Mouse (Mus musculus): ENCODE measurements at regions not wholly inside any gene's neighbourhood (a gene's known extent, or its start where the extent isn't known, plus 50 kb on each side); places are given as distances from the start of the nearest gene placed in this dataset.

DNA sequence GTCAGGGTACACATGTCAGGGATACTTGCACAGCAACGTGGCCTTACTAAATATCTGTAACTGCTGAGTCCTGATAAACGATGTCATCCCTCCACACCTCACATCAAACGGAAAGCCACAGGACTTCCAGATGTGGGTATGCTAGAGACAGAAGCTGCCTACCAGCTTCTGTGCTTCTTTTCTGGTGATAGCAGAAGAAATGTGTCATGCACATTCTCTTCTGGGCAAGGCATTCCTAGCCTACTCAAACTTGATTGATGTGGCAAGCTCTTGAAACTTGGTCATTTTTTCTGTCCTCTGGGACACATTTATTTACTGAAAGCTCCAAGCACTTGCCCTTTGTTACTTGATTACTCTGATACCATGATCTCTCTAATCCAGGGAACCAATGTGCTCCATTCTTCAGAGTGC lies 282.8 kb upstream of the Gm9747 start:
- H3K9ac ChIP-seq (ENCODE audit: low read depth, low read length): no peak overlapping the region
- H3K4me2 ChIP-seq: no peak overlapping the region
- no peak for DNase-seq (ENCODE audit: low spot score)
- H3K4me1 ChIP-seq (replicated peaks; ENCODE audit: control insufficient read depth, insufficient read depth, low read length): no peaks in the 10 kb centered on the region
- H3K9me3 ChIP-seq (ENCODE audit: control insufficient read depth, low read length): no peaks in the 10 kb centered on the region
- H3K27ac ChIP-seq (ENCODE audit: low read depth, low read length): no peak overlapping the region
- 40% methylated on average over 3 of the region's 3 CpGs for WGBS
- H3K27me3 ChIP-seq (replicated peaks; ENCODE audit: control insufficient read depth, insufficient read depth, low read length): no peaks in the 10 kb centered on the region
- no peaks in the 10 kb centered on the region for H3K36me3 ChIP-seq (ENCODE audit: control insufficient read depth, insufficient read depth, low read length)
- H3K4me3 ChIP-seq (ENCODE audit: low read depth, low read length): no peak overlapping the region
- no peak for ATAC-seq (replicated peaks; ENCODE audit: low FRiP score)

DNA sequence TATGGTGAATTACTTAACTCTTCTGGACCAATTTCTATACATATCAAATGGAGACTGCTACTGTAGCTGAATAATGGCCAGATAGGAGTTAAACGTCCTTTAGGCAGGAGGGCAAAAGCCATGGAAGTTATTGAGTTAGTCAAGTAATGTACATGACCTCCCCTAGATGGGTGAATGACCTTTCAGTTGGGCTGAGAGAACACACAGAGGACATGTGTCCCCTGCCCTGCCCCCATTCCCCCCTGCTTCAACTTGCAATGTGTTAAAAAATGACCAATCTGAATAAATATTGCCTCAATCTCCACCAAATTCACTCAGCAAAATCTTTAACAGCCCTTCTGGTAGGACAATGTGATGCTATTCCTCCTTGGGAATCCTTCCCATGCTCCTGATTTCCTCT lies 282.1 kb upstream of the Gm9747 start:
- H3K27me3 ChIP-seq (replicated peaks; ENCODE audit: control insufficient read depth, insufficient read depth, low read length): no peaks in the 10 kb centered on the region
- no peak overlapping the region for H3K9ac ChIP-seq (ENCODE audit: low read depth, low read length)
- H3K4me2 ChIP-seq: no peak overlapping the region
- H3K9me3 ChIP-seq (ENCODE audit: control insufficient read depth, low read length): no peaks in the 10 kb centered on the region
- no peak overlapping the region for H3K4me3 ChIP-seq (ENCODE audit: low read depth, low read length)
- H3K4me1 ChIP-seq (replicated peaks; ENCODE audit: control insufficient read depth, insufficient read depth, low read length): no peaks in the 10 kb centered on the region
- ATAC-seq (replicated peaks; ENCODE audit: low FRiP score): no peak
- no peak overlapping the region for H3K27ac ChIP-seq (ENCODE audit: low read depth, low read length)
- WGBS: 67% methylated on average over 1 of the region's 1 CpGs
- DNase-seq (ENCODE audit: low spot score): no peak
- H3K36me3 ChIP-seq (ENCODE audit: control insufficient read depth, insufficient read depth, low read length): no peaks in the 10 kb centered on the region

DNA sequence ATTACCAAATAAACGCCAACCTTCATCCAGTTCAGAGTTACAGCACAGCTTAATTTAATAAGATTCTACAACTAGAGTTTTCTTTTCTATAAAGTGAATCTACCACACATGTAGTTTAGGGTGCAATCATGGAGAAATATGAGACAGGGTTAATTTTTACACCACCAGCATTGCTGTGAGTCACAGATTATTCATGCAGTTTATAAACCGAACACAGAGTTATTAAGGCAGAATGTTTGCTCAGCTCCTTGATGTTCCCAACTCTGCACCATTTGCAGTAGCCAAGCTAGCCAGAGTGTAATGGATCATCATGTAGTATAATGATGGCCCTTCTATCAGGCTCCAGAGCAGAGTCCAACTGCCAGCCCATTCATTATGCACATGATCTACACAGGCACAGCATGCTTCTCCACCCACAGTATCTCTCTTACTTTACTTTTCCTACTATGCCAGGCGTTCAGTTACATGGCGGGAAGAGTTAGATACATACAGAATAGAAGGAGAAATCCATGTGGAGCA lies 281.4 kb upstream of the Gm9747 start:
- 85% methylated on average over 4 of the region's 4 CpGs for WGBS
- H3K36me3 ChIP-seq (ENCODE audit: control insufficient read depth, insufficient read depth, low read length): no peaks in the 10 kb centered on the region
- ATAC-seq (replicated peaks; ENCODE audit: low FRiP score) (no peak), DNase-seq (ENCODE audit: low spot score) (no peak)
- H3K4me2 ChIP-seq: no peak overlapping the region
- H3K4me1 ChIP-seq (replicated peaks; ENCODE audit: control insufficient read depth, insufficient read depth, low read length): no peaks in the 10 kb centered on the region
- no peaks in the 10 kb centered on the region for H3K27me3 ChIP-seq (replicated peaks; ENCODE audit: control insufficient read depth, insufficient read depth, low read length)
- H3K27ac ChIP-seq (ENCODE audit: low read depth, low read length): no peak overlapping the region
- no peak overlapping the region for H3K4me3 ChIP-seq (ENCODE audit: low read depth, low read length)
- H3K9me3 ChIP-seq (ENCODE audit: control insufficient read depth, low read length): no peaks in the 10 kb centered on the region
- no peak overlapping the region for H3K9ac ChIP-seq (ENCODE audit: low read depth, low read length)

DNA sequence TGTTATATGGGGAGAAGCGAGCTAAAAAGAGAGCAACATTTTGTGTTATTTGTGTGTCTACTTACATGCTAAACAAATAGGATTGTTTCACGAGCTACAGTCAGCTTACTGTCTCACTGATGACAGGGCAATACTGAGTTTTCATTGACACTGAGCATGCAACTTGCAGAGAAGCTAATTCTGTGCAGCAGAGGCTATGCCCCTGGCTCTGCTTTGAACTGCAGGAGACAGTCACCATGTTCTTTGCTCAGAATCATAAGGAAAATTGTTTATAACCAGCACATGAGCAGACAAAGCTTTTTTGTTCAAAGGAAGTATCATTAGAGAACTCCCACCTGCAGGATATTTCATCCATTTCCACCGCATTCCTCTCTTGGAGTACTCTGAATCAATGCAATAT lies 280.8 kb upstream of the Gm9747 start:
- H3K27me3 ChIP-seq (replicated peaks; ENCODE audit: control insufficient read depth, insufficient read depth, low read length): no peaks in the 10 kb centered on the region
- H3K36me3 ChIP-seq (ENCODE audit: control insufficient read depth, insufficient read depth, low read length): no peaks in the 10 kb centered on the region
- H3K27ac ChIP-seq (ENCODE audit: low read depth, low read length): no peak overlapping the region
- ATAC-seq (replicated peaks; ENCODE audit: low FRiP score) (no peak), DNase-seq (ENCODE audit: low spot score) (no peak)
- H3K4me2 ChIP-seq: no peak overlapping the region
- 67% methylated on average over 3 of the region's 3 CpGs for WGBS
- H3K4me1 ChIP-seq (replicated peaks; ENCODE audit: control insufficient read depth, insufficient read depth, low read length): no peaks in the 10 kb centered on the region
- no peaks in the 10 kb centered on the region for H3K9me3 ChIP-seq (ENCODE audit: control insufficient read depth, low read length)
- H3K4me3 ChIP-seq (ENCODE audit: low read depth, low read length): no peak overlapping the region
- no peak overlapping the region for H3K9ac ChIP-seq (ENCODE audit: low read depth, low read length)

DNA sequence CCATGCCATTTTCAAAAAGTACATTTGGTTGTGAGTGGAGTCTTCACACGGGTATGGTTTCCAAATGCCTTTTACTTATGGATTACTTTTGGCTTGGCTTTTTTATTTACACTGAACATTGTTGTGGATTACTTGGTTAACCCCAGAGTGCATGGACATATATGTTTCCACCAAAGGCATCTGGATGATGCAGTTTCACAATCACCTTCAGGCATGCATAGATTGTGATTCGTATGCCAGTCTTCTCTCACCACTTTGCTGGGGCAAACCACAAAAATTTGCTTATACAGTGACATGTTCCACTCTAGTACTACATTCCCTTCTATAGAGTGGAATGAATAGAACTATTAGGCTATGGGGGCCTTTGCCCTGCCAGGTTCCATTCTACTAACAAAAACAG lies 278.4 kb upstream of the Gm9747 start:
- Histone ChIP-seq H3K27ac (ENCODE audit: low read depth, low read length) (no peak overlapping the region), H3K9ac (ENCODE audit: low read depth, low read length) (no peak overlapping the region), H3K4me1 (replicated peaks; ENCODE audit: control insufficient read depth, insufficient read depth, low read length) (no peaks in the 10 kb centered on the region), H3K4me2 (no peak overlapping the region), H3K9me3 (ENCODE audit: control insufficient read depth, low read length) (no peaks in the 10 kb centered on the region), H3K36me3 (ENCODE audit: control insufficient read depth, insufficient read depth, low read length) (no peaks in the 10 kb centered on the region), H3K27me3 (replicated peaks; ENCODE audit: control insufficient read depth, insufficient read depth, low read length) (no peaks in the 10 kb centered on the region), H3K4me3 (ENCODE audit: low read depth, low read length) (no peak overlapping the region)
- WGBS: 70% methylated on average over 2 of the region's 2 CpGs
- DNase-seq (ENCODE audit: low spot score) (no peak), ATAC-seq (replicated peaks; ENCODE audit: low FRiP score) (no peak)

DNA sequence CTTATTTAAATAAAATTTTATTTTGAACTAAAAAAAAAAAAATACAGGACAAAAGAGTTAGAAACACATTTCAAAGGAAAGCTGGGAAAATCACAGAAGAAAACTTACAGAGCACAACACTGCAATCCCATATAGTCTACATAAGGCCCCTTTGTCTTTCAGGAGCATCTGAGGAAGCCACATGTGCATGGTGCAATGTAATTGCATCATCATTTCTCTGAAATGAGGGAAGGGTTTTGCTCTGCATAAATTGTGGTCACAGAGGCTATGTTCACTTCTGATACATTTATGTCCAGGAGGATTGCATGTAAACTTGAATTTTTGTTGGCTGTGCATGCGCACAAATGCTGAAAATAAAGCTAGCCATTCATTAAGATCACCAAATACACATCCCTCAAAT lies 265.9 kb upstream of the Gm9747 start:
- DNase-seq (ENCODE audit: low spot score): no peak
- no peak overlapping the region for H3K4me2 ChIP-seq
- H3K9ac ChIP-seq (ENCODE audit: low read depth, low read length): no peak overlapping the region
- no peak overlapping the region for H3K4me3 ChIP-seq (ENCODE audit: low read depth, low read length)
- 84% methylated on average over 1 of the region's 1 CpGs for WGBS
- H3K9me3 ChIP-seq (ENCODE audit: control insufficient read depth, low read length): no peaks in the 10 kb centered on the region
- no peaks in the 10 kb centered on the region for H3K27me3 ChIP-seq (replicated peaks; ENCODE audit: control insufficient read depth, insufficient read depth, low read length)
- no peak for ATAC-seq (replicated peaks; ENCODE audit: low FRiP score)
- H3K4me1 ChIP-seq (replicated peaks; ENCODE audit: control insufficient read depth, insufficient read depth, low read length): no peaks in the 10 kb centered on the region
- no peak overlapping the region for H3K27ac ChIP-seq (ENCODE audit: low read depth, low read length)
- no peaks in the 10 kb centered on the region for H3K36me3 ChIP-seq (ENCODE audit: control insufficient read depth, insufficient read depth, low read length)

DNA sequence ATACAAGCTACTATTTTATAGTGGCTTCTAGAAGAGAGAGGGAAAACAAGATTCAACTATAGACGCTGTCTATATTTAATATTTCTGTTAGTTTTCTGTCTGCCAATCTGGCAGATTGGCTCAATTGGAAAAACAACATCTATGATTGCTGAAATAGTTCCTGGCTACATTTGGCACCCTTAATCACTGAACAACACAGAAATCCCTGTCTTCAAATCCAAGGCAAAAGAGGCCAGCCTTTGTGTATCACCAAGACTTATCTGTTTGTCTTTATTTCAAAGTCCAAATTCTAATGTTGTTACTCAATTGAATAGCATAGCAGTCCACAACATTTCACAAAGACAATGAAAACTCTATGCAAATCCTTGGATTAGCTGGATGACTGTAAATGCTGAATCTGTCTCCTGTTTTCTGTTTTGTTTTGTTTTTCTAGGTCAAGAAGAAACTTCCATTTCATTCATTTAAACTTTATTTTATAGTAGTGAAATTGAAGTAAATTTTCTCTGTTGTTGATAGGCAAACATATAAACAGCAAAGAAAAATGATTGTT lies 265.1 kb upstream of the Gm9747 start:
- no peak for ATAC-seq (replicated peaks; ENCODE audit: low FRiP score)
- Histone ChIP-seq H3K9me3 (ENCODE audit: control insufficient read depth, low read length) (no peaks in the 10 kb centered on the region), H3K36me3 (ENCODE audit: control insufficient read depth, insufficient read depth, low read length) (no peaks in the 10 kb centered on the region), H3K4me1 (replicated peaks; ENCODE audit: control insufficient read depth, insufficient read depth, low read length) (no peaks in the 10 kb centered on the region), H3K27me3 (replicated peaks; ENCODE audit: control insufficient read depth, insufficient read depth, low read length) (no peaks in the 10 kb centered on the region), H3K4me2 (no peak overlapping the region), H3K9ac (ENCODE audit: low read depth, low read length) (no peak overlapping the region), H3K27ac (ENCODE audit: low read depth, low read length) (no peak overlapping the region), H3K4me3 (ENCODE audit: low read depth, low read length) (no peak overlapping the region)
- no peak for DNase-seq (ENCODE audit: low spot score)
- WGBS: 91% methylated on average over 1 of the region's 1 CpGs

DNA sequence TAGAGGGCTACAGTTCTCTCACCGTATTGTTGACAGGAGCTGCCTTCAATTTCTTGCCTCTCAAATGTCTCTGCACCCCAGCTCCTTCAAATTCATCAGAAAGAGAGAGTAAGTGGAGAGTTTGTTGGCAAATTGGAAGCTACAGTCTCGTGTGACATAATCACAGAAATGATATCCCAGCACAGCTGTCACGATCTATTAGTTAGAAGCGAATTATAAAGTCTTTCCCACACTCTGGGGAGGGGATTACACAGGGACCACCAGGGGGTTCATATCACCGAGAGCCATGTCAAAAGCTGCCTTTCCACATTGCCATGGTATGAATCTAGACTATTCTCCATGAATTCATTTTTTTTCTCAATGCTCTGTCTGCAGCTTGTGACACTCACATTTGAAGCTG lies 260.3 kb upstream of the Gm9747 start:
- ATAC-seq (replicated peaks; ENCODE audit: low FRiP score) (no peak), DNase-seq (ENCODE audit: low spot score) (no peak)
- H3K4me1 ChIP-seq (replicated peaks; ENCODE audit: control insufficient read depth, insufficient read depth, low read length): no peaks in the 10 kb centered on the region
- no peaks in the 10 kb centered on the region for H3K36me3 ChIP-seq (ENCODE audit: control insufficient read depth, insufficient read depth, low read length)
- 73% methylated on average over 5 of the region's 5 CpGs for WGBS
- no peaks in the 10 kb centered on the region for H3K27me3 ChIP-seq (replicated peaks; ENCODE audit: control insufficient read depth, insufficient read depth, low read length)
- no peaks in the 10 kb centered on the region for H3K9me3 ChIP-seq (ENCODE audit: control insufficient read depth, low read length)
- no peak overlapping the region for H3K9ac ChIP-seq (ENCODE audit: low read depth, low read length)
- no peak overlapping the region for H3K4me2 ChIP-seq
- H3K4me3 ChIP-seq (ENCODE audit: low read depth, low read length): no peak overlapping the region
- no peak overlapping the region for H3K27ac ChIP-seq (ENCODE audit: low read depth, low read length)

DNA sequence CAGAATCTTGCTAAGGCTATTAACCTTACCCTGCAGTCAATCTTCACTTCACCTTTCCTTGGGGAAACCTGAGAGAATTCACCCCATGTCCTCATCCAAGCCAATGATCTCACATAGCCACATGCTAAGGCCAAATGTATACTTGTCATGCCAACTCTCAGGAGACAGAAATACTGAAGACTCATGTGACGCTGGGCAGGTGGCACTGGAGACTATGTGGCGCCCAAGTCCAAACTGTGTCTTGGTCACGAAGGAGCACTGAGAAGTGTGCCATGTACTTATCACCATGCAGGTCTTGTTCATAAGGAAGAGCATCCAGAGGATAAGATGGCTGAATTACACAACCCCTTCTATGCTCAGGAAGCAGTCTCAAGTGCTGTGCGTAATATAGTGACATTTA lies 259.4 kb upstream of the Gm9747 start:
- ATAC-seq (replicated peaks; ENCODE audit: low FRiP score) (no peak), DNase-seq (ENCODE audit: low spot score) (no peak)
- no peak overlapping the region for H3K27ac ChIP-seq (ENCODE audit: low read depth, low read length)
- no peaks in the 10 kb centered on the region for H3K36me3 ChIP-seq (ENCODE audit: control insufficient read depth, insufficient read depth, low read length)
- no peak overlapping the region for H3K4me3 ChIP-seq (ENCODE audit: low read depth, low read length)
- H3K9ac ChIP-seq (ENCODE audit: low read depth, low read length): no peak overlapping the region
- no peaks in the 10 kb centered on the region for H3K9me3 ChIP-seq (ENCODE audit: control insufficient read depth, low read length)
- WGBS: 83% methylated on average over 4 of the region's 4 CpGs
- H3K4me2 ChIP-seq: no peak overlapping the region
- H3K4me1 ChIP-seq (replicated peaks; ENCODE audit: control insufficient read depth, insufficient read depth, low read length): no peaks in the 10 kb centered on the region
- H3K27me3 ChIP-seq (replicated peaks; ENCODE audit: control insufficient read depth, insufficient read depth, low read length): no peaks in the 10 kb centered on the region

All from liver, embryonic 11.5 days (tissue).